Mouse (Mus musculus): Measurements from ENCODE around the gene Sh3bp5. TPM values are rescaled to one million over a fixed set of nuclear protein-coding genes. Genes with fewer than 3 reads are reported as not detected.

Sh3bp5 gene
- polyA plus RNA-seq, 1 experiment from 2014 or later = 30.1 TPM

DNA sequence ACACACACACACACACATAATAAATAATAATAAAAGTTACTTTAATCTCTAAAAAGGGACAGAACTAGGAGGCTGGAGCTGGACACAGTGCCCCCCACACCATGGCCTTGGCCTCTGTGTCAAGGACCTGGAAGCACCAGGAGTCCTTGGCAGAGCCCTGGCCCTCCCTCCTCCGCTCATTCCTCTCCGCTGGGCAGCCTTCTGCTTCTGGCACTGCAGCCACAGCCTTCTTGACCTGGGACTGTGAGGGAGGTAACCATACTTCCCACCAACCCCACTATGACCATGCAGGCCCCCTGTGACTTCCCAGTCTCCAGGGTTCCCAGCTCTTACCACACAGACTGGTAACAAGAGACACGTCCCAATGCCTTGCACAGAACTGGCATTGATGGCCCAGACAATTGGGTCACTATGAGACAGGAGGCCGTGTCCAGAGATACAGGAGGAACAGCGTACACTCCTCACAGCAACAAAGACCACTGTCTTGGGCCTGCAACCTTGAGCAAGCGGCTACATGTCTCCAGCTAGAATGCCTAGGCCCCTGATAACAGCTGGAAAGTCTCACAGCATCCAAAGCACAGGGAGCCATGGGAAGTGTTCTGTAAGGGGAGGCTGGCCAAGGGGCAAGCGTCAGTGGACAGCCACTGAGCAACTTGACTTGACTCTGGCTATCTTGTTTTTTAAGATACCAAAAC lies 41.8 kb downstream of the Sh3bp5 start:
- WGBS = 50% methylated on average over 7 of the region's 7 CpGs
- Histone ChIP-seq H3K27ac (peak overlapping the region; percentile 76), H3K27me3 (ENCODE audit: insufficient read depth, poor library complexity, severe bottlenecking) (no peaks in the 10 kb centered on the region), H3K4me3 (0 out of 2 replicates have a peak overlapping the region, but pooled peaks have one; percentile 0), H3K9me3 (no peaks in the 10 kb centered on the region; the same call in 1 of the 2 replicates), H3K4me1 (peaks cover 68% of the 10 kb centered on the region), H3K36me3 (peaks cover 13% of the 10 kb centered on the region)
- DNase-seq (ENCODE audit: low spot score) = no peak

GRCm38 (mm10) chr14:31393546-31393890 lies 42.4 kb downstream of the Sh3bp5 start:
- Histone ChIP-seq H3K9me3 (no peaks in the 10 kb centered on the region; the same call in 1 of the 2 replicates), H3K4me3 (no peak overlapping the region), H3K4me1 (peaks cover 70% of the 10 kb centered on the region), H3K36me3 (peaks cover 13% of the 10 kb centered on the region), H3K27ac (peak overlapping the region; percentile 76), H3K27me3 (ENCODE audit: insufficient read depth, poor library complexity, severe bottlenecking) (no peaks in the 10 kb centered on the region)
- no peak for DNase-seq (ENCODE audit: low spot score)
- WGBS = 50% methylated on average over 3 of the region's 3 CpGs

DNA sequence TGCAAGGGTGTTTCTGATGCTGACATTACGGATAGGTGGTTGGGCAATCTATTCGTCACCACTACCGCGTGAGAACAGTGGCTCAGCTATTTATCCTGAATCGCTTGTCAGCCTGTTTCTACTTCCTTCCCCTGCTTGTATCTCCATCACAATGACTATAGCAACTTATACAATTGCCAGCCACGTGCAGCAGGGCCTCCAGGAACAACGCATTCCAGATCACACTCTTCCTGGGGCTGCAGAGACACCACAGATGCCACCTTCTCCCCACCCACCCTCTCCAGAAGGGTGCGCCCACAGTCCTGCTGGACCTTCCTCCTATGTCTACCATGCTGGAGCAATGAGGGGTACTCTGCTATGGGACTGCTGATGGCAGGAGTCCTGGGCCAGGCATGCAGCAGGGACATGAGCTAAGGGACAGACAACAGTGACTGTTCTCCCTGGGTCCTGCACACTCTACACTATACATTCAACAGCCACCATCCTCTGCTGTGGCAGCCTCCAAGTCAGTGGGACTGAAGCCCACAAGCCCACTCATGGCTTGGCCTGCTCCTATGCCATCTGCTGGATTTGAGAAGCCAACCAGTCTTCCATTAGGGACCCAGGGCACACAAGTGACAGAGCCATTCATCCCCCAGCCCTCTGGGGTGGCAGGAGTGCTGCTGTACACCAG lies 42.9 kb downstream of the Sh3bp5 start:
- H3K36me3 ChIP-seq = peaks cover 13% of the 10 kb centered on the region
- H3K4me3 ChIP-seq = no peak overlapping the region
- H3K27ac ChIP-seq = peak overlapping the region; percentile 76
- no peaks in the 10 kb centered on the region; the same call in 1 of the 2 replicates for H3K9me3 ChIP-seq
- no peak for DNase-seq (ENCODE audit: low spot score)
- H3K27me3 ChIP-seq (ENCODE audit: insufficient read depth, poor library complexity, severe bottlenecking) = no peaks in the 10 kb centered on the region
- H3K4me1 ChIP-seq = peaks cover 70% of the 10 kb centered on the region
- 43% methylated on average over 8 of the region's 8 CpGs for WGBS

DNA sequence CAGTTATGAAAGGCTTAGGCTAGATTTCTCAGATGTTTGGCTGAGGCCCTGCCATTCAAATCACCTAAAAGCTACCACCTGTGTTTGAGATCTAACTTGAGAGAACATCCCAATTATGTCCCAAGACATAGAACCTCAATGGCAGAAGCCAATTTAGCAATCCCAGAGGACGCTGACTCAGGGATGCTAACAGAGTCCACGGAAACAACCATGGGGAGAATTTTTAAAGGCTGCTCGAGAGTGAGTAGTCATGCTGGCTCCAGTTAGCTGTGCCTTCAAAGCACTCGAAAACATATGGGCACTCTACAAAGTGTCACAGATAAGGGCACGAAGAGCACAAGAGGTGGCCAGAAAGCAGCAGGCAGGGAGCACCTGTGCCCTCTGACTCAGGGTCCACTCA lies 43.6 kb downstream of the Sh3bp5 start:
- H3K9me3 ChIP-seq = no peaks in the 10 kb centered on the region; the same call in 1 of the 2 replicates
- H3K27ac ChIP-seq = no peak overlapping the region
- H3K4me3 ChIP-seq = no peak overlapping the region
- peaks cover 4% of the 10 kb centered on the region; the same call in 1 of the 2 replicates for H3K27me3 ChIP-seq (ENCODE audit: insufficient read depth, poor library complexity, severe bottlenecking)
- peaks cover 15% of the 10 kb centered on the region for H3K36me3 ChIP-seq
- 44% methylated on average over 5 of the region's 5 CpGs for WGBS
- H3K4me1 ChIP-seq = peaks cover 70% of the 10 kb centered on the region
- no peak for DNase-seq (ENCODE audit: low spot score)

DNA sequence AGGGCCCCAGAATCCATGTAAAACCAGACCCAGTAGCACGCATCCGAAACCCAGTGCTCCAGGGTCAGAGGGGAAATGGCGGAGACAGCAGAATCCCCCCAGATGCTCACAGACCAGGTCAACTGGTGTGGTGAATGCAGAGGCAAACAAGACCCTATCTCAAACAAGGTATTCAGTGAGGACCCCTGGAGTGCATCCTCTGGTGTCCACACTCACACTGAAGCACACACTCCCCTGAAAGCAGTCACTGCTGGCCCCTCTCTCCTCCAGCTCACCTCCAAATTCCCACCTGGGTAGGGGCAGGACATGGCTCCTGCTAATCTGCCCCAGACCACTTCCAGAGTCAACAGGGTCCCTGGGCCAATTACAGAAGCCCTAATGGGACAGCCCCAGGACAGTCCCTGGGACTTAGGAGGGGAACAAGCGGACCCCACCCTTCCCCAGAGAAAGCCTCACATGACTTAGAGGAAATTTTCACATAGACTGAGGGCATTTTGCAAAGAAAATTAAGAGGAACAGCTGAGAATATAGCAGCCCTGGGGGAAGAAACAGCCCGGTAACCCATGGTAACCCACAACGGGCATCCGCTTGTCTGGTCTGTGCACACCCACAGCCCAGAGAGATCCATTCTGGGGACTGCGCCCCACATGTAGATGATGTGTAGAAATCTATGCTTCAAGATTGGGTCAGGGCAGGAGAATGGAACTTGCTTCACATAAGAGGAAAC lies 46.3 kb downstream of the Sh3bp5 start:
- Histone ChIP-seq H3K9me3 (no peaks in the 10 kb centered on the region), H3K4me3 (no peak overlapping the region), H3K36me3 (0 out of 2 replicates have a peak, but pooled peaks cover 3% of the 10 kb centered on the region), H3K4me1 (peaks cover 78% of the 10 kb centered on the region), H3K27ac (no peak overlapping the region), H3K27me3 (ENCODE audit: insufficient read depth, poor library complexity, severe bottlenecking) (peaks cover 7% of the 10 kb centered on the region; the same call in 1 of the 2 replicates)
- 93% methylated on average over 8 of the region's 8 CpGs for WGBS
- DNase-seq (ENCODE audit: low spot score) = no peak

GRCm38 (mm10) chr14:31388086-31388872 lies 47.6 kb downstream of the Sh3bp5 start:
- Histone ChIP-seq H3K27me3 (ENCODE audit: insufficient read depth, poor library complexity, severe bottlenecking) (peaks cover 7% of the 10 kb centered on the region; the same call in 1 of the 2 replicates), H3K9me3 (no peaks in the 10 kb centered on the region), H3K4me1 (peaks cover 70% of the 10 kb centered on the region), H3K36me3 (peaks cover 13% of the 10 kb centered on the region; the same call in 1 of the 2 replicates), H3K4me3 (no peak overlapping the region), H3K27ac (peak overlapping the region; percentile 52; the same call in 1 of the 2 replicates)
- 73% methylated on average over 13 of the region's 13 CpGs for WGBS
- no peak for DNase-seq (ENCODE audit: low spot score)

DNA sequence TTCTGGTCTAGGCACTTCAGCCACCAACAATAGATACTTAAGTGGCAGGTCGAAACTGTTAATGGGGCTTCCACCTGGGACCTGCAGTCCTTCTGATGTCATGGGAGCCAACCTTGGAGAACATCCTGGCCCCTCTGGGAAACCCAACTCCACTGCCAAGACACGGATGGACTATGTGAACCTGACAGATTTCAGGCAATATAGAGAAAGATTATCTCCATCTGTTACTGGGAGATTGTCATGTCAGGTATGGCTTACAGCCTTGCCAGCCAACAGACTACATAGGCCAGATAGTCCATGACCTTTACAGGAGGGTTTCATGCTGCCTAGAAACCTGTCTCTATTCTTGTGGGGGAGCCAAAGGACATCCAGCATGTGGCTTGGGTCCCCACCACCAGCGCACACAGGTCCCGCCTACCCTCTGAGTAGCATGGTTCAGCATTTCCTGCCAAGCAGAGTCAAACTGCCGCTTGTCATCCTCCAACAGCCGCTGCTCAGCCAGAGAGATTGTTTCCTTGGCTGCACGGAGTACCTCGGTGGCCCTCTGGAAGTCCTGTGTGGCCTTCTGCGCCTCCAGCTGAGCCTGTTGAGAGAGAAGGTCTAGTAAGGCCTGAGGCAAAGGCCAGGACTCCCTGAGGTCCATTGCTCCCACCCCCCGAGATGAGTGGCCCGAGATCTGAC lies 48.4 kb downstream of the Sh3bp5 start:
- peaks cover 7% of the 10 kb centered on the region; the same call in 1 of the 2 replicates for H3K27me3 ChIP-seq (ENCODE audit: insufficient read depth, poor library complexity, severe bottlenecking)
- H3K4me3 ChIP-seq = no peak overlapping the region
- DNase-seq (ENCODE audit: low spot score) = no peak
- H3K9me3 ChIP-seq = no peaks in the 10 kb centered on the region; the same call in 1 of the 2 replicates
- WGBS = 74% methylated on average over 11 of the region's 11 CpGs
- H3K36me3 ChIP-seq = peaks cover 16% of the 10 kb centered on the region
- H3K4me1 ChIP-seq = peaks cover 62% of the 10 kb centered on the region
- peak overlapping the region; percentile 52 for H3K27ac ChIP-seq

DNA sequence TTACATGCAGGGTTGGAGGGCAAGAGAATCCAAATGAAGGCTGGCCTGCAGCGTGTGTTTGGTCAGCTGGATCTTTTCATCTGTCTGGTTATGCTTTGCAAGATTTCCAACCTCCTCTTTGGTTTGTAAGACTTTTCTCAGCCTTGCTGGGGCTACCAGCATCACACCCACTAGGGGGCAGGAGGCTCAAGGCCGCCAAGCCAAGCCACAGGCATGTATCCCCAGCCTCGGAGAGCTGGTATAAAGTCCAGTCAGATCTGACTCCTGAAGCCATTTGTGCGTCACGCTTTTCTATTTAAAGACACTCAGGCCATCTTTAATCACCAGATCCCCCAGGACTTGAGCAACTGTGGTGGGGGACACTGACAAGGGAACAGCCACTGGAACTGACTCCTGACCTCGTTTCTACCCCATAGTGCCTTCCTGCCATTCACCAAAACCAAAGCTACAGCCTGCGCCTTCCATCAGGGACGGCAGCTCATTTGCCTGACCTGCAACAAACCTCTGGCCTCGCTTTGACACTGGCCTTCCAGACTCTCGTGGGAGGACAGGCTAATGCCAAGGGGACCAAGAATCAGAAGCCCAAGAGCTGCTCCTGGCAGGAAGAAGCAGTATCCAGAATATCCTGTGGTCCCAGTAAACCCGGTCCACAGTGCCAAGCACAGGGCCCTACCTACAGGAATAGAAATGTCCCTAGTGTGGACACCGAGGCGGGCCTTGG lies 49.7 kb downstream of the Sh3bp5 start:
- Histone ChIP-seq H3K27ac (peak overlapping the region; percentile 60), H3K27me3 (ENCODE audit: insufficient read depth, poor library complexity, severe bottlenecking) (peaks cover 7% of the 10 kb centered on the region; the same call in 1 of the 2 replicates), H3K4me3 (no peak overlapping the region), H3K4me1 (peaks cover 54% of the 10 kb centered on the region), H3K9me3 (no peaks in the 10 kb centered on the region; the same call in 1 of the 2 replicates), H3K36me3 (peaks cover 21% of the 10 kb centered on the region)
- 45% methylated on average over 13 of the region's 13 CpGs for WGBS
- DNase-seq (ENCODE audit: low spot score) = peak; percentile 90

GRCm38 (mm10) chr14:31385406-31385805 lies 50.5 kb downstream of the Sh3bp5 start:
- Histone ChIP-seq H3K27me3 (ENCODE audit: insufficient read depth, poor library complexity, severe bottlenecking) (peaks cover 7% of the 10 kb centered on the region; the same call in 1 of the 2 replicates), H3K4me3 (no peak overlapping the region), H3K27ac (no peak overlapping the region), H3K4me1 (peaks cover 54% of the 10 kb centered on the region), H3K9me3 (no peaks in the 10 kb centered on the region; the same call in 1 of the 2 replicates), H3K36me3 (peaks cover 21% of the 10 kb centered on the region)
- 90% methylated on average over 5 of the region's 5 CpGs for WGBS
- peak; percentile 63 for DNase-seq (ENCODE audit: low spot score)

DNA sequence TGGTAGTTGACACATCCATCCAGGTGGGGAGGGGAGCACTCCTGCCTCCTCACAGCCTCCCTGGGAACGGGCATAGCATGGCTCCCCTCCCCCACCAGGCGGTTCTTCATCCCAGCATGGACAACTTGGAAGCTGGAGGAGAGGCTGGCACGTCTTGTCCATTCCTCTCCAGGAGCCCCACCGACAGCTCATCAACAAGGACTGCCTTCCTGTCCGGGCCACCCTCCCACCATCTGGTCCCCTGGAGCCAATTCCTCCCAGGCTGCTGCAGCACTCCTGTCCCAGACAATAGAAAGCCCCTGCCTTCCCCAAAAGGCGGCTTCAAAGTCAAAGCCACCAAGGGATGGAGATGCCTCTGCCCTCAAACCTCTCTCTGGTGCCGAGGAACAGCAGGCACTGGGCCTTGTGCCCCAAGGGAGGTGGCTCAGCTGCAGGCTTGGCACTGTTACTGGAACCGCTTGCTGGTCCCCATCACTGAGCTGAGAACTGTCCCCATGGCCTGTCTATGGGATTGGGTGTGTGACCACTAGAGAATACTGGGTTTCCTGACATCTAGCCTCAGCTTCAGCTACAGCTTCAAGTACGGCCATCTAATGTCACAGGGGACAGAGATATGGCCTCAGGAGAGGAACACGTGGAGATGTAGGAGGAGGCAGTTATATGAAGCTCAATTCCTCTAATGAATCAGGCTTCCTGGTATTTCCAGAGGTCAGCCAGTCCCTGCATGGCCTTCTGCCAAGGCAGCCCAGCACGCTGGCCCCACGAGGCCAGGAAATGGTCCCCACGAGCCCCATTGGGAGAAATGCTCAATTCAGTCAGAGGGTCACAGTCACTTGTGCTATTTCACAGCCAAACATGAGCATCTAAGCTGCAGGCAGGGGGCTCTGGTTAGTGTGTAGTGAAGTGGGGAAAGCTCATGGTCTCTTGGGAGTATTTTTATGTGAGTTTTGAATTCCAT lies 51.2 kb downstream of the Sh3bp5 start:
- DNase-seq (ENCODE audit: low spot score) = peak; percentile 70
- peaks cover 46% of the 10 kb centered on the region for H3K4me1 ChIP-seq
- peaks cover 7% of the 10 kb centered on the region; the same call in 1 of the 2 replicates for H3K27me3 ChIP-seq (ENCODE audit: insufficient read depth, poor library complexity, severe bottlenecking)
- H3K27ac ChIP-seq = no peak overlapping the region
- WGBS = 71% methylated on average over 13 of the region's 13 CpGs
- H3K9me3 ChIP-seq = no peaks in the 10 kb centered on the region; the same call in 1 of the 2 replicates
- no peak overlapping the region for H3K4me3 ChIP-seq
- peaks cover 21% of the 10 kb centered on the region for H3K36me3 ChIP-seq

Data from heart, embryonic 10.5 days (tissue).